Mouse (Mus musculus) layer of hippocampus, postnatal 14 days (tissue): ENCODE data around the gene Plcb1. TPM values are rescaled to one million over a fixed set of nuclear protein-coding genes. Genes with fewer than 3 reads are reported as not detected.
A peak's percentile ranks its signal among the peaks of the same experiment; 100 is the strongest.

Source experiments
- DNase-seq, 2 experiments: peaks; one replicate each; pipeline ENCODE4 v3.0.0; 2021 to 2022; ENCODE audit warnings: low spot score in 2 of 2, mixed read lengths in 1 of 2
- total RNA-seq, 2 experiments: library from RNA; stranded (reverse); gene quantifications; 2 replicates each; pipeline ENCODE4 v1.2.3; 2021

Plcb1 gene
- total RNA-seq, 2 experiments from 2014 or later: 123 to 129 TPM

GRCm38 (mm10) chr2:135049283-135049682, 263.4 kb downstream of the Plcb1 start:
- peak in 1 of 2 experiments; percentile 29 for DNase-seq

GRCm38 (mm10) chr2:135051540-135052288, 265.8 kb downstream of the Plcb1 start:
- no peak for DNase-seq

DNA sequence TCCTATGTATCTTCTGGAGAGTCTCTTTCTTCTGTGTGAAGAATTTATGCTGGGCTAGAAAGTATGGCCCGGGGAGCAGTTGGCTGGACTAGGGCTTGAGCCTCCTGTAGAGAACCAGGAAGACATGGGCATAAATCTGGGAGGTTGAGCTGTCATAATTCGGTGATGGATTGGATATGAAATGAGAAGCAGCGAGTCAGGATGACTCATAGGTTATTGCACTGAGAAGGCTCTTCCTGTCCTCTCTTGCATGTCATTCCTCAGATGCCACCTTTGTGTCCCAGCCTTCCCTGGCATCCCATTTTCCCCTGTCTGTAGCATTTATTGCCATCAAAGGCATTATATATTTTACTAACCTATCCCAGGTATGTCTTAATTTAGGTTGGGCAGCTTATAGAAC, 267.5 kb downstream of the Plcb1 start:
- no peak for DNase-seq

DNA sequence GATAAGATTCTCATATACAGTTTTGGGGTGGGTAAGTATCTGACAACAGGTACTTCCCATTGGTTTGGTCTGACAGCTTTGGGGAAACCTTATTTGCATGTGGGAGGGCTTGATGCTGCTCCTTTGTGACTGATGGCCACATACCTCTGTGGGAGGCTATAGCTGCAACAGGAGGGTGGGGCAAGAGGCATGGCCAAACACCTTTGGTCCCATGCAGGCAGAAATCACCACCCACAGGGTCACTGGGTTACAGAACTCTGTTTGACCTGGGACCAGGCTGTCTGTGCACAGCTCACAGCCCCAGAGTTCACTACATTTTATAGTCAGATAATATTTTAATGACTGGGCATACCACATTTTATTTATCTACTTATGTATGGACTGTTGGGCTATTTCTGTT, 281.6 kb downstream of the Plcb1 start:
- DNase-seq: no peak

DNA sequence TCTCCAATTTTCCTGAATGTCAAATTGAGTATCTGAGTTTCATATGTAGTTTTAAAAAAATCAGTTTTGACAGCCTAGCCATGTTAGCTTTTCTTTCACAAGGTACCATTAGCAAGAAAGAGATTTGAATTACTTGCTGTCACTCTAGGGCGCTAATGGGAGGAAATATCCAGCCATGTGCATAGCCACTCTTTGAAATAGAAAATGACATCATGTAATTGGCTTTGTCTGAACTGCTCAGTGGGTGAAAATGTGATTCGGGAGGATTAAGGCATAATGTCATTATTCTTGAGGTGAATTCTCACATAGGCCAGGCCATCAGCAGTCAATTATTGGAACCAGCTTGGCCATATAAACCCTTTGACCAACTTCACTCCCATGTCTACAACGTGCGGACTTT, 285.5 kb downstream of the Plcb1 start:
- DNase-seq: no peak

DNA sequence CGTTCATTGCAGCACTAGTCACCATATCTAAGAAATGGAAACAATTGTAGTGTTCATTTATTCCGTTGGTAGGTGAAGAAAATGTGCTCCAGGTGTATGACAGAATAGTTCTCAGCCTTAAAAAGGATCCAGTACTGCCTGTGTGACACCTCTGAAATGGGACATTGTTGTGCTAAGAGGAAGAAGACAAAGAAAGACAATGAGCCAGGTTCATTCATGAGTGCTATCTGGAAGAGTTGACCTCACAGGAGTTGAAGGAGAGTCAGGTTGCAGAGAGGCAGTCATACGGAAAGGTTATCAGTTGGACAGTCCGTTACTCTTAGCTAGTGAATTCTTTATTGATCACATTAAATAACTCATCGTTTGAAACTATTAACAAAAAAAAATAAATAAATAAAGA, 286.6 kb downstream of the Plcb1 start:
- no peak for DNase-seq

DNA sequence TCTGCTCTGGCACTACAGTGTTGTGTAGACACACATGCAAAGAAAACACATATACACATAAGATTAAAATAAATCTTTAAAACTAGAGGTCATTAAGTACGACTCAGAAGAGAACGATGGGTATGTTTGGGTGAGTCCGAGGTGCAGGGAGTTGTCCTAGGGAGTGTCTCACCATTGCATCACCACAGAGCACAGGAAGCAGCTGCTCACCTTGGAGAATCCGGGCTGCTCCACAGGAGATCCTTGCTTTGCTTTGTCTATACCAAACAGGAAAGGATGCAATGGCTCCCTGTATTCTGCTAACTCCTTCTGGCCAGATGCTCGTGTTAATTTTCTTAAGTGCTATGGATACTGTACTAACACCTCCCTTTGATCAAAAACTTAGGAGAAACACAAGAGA, 287.1 kb downstream of the Plcb1 start:
- no peak for DNase-seq

- no peak for DNase-seq
These were observed 289.5 kb downstream of the Plcb1 start for GRCm38 (mm10) chr2:135075375-135075774.

DNA sequence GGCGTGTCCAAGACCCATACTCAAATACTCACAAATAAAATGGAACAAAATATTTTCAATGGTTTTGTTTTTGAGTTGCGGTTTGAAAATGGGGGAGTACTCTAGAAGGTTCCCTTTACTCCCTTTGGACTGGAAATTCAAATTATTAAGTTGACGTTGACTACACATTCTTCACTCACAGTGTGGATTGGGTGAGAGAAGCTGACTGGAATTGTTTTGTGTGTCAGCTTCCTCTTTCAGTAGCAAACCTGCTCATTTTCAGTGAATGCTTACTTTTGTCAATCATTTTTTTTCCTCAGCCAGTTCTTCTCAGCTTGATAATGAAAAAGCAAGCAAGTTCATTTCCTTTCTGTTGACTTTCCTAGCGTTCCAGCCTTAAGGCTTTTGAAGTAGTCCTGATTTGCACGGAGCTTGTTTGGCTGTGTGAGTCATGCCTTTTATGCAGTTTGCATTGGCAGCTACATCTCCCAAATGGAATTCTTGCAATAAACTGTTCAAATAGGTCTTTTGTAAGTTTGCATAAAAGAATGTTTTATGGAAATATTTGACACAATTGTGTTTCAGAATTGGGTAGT, 306.8 kb downstream of the Plcb1 start:
- no peak for DNase-seq

DNA sequence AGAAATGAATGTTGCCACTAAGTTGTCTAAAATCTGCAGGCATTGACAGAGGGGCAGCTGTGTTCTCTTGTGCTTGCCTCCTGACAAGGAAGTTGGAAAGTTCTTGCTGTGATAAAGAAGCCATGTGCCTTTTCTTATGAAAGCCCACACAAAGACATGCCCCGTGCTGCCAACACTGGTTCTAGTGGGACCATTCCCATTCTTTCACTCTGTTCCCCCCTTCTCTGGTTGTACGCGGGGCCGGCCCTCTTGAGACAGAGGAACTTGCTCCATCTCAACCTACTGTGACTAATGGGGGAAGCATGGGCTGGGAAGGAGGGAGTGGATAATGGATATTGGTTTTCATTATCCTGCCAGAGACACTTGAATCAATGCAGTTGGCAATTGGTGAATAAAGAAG, 315.4 kb downstream of the Plcb1 start:
- no peak for DNase-seq

DNA sequence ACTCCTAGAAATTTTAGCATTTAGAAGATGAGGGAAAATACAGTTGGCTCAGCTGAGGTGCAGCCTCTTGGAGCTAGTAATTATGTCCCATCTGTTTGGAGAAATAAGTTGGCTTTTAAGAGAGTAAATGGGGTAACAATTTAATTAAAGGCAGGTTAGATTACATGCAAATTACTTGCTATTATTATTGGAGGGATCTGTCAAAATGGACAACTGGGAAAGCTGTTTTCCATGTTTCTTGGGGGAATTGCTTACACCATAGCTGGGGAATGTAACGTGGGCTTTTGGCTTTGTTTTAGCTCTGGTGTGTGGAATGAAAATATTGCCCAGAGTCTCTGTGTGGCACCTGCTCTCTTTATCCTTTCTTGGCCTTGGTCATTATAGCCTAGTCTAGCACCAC, 316.1 kb downstream of the Plcb1 start:
- peak in 1 of 2 experiments; percentile 37 for DNase-seq

- no peak for DNase-seq
These were observed 320.8 kb downstream of the Plcb1 start for GRCm38 (mm10) chr2:135106649-135107048.

GRCm38 (mm10) chr2:135108607-135109006, 322.7 kb downstream of the Plcb1 start:
- DNase-seq: peak in 1 of 2 experiments; percentile 26

GRCm38 (mm10) chr2:135114501-135115128, 328.7 kb downstream of the Plcb1 start:
- no peak for DNase-seq

- DNase-seq: no peak
These were observed 337.2 kb downstream of the Plcb1 start for GRCm38 (mm10) chr2:135123057-135123456.

- DNase-seq: no peak
These were observed 338.0 kb downstream of the Plcb1 start for GRCm38 (mm10) chr2:135123695-135124343.

DNA sequence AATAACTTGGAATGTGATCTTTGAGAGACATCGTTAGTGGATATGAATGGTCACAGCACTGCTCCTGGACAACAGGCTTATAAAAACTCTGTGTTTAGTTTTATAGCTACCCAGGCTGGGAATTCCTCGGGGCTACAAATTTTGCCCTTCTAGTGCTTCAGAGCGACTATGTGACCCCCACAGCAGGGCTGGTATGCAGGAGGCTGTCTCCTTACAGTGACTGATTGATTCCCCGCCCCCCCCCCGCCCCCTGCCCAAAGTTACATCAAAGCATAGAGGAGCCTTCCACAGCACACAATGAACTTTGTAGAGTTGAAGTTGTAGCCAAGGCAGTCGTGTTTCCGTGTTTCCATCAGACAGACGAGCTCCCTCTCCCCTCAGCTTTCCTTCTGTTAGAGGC, 354.7 kb downstream of the Plcb1 start:
- no peak for DNase-seq

DNA sequence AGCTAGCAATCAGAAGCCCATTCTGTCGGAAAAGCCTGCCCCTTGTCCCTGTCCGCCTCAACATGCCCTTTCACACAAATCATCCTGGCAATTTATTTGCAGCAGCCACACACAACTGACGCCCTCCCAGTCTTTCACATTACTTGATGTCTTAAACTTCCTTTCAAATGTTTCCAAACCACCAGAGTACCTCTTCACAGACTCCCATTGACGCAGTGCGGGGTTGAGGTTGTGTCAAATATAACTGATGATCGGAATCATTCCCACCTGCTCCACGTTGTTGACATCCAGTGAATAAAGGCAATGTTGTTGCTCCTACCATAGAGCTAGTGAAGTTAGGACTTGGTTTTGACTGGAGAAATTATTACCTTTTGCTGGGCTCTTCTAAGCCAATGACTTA, 366.4 kb downstream of the Plcb1 start:
- DNase-seq: no peak

- DNase-seq: no peak
These were observed 367.4 kb downstream of the Plcb1 start for GRCm38 (mm10) chr2:135153248-135153647.

DNA sequence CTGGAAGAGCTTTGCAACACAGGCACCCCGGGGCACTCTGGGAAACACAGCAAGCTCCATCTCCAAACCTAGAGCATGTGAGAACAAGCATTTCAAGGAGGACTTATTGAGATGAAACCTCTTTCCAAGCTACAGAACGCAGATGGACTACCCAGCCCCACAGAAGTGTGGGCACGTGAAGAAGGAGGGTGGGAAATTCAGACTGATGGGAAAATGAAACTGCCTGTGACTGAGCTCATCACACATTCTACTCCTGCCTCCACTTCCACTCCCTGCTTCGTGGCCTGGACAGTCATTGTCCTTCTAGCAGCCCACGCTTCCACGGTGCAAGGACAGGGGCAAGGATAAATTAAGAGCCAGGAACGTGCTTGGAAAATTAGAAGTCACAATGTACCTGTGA, 370.2 kb downstream of the Plcb1 start:
- no peak for DNase-seq

GRCm38 (mm10) chr2:135157961-135158360, 372.1 kb downstream of the Plcb1 start:
- no peak for DNase-seq

- DNase-seq: no peak
These were observed 375.8 kb downstream of the Plcb1 start for GRCm38 (mm10) chr2:135161673-135162072.
